Mouse (Mus musculus): ENCODE data around the gene Adamts17. TPM values are rescaled to one million over a fixed set of nuclear protein-coding genes. Genes with fewer than 3 reads are reported as not detected.

Gene Adamts17
- total and polyA plus RNA-seq, 3 experiments, result not detected

DNA sequence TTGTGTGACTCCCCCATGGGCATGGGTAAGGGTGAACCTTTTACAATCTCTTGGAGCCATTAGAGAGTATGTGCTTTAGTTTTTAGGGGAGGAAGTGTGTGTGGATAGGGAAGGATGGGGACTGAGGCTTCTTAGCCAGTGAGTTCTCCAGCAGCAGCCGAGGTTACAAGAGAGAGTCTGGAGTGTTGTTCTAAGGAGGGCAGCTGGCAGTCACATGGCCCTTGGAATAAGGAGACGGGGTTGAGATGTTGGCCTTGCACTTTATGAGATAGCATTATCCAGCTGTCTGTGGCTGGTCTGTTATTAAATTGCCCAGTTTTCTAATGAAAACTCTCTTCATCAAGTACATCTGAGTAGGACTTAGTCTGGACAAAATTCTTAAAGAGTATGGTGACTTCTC lies 4.3 kb downstream of the Adamts17 start:
- DNase-seq (ENCODE audit: extremely low read depth), result no peak
- Histone ChIP-seq H3K4me2 (ENCODE audit: insufficient read depth, low read depth, poor library complexity, severe bottlenecking) (no peak overlapping the region), H3K27ac (ENCODE audit: insufficient read depth, low read depth) (no peak overlapping the region), H3K27me3 (replicated peaks) (peaks cover 70% of the 10 kb centered on the region), H3K9ac (ENCODE audit: insufficient read depth, low read depth) (no peak overlapping the region), H3K4me3 (replicated peaks in 1 of 3; ENCODE audit: low read depth in 2 of 3, low read length in 2 of 3, poor library complexity in 1 of 3) (no peak overlapping the region), H3K4me1 (ENCODE audit: control insufficient read depth in 1 of 2, insufficient read depth in 2 of 2) (peaks cover 0 to 7% of the 10 kb centered on the region in 2 experiments; a peak in 1 of 4 replicates), H3K79me2 (replicated peaks; ENCODE audit: control insufficient read depth, extremely low read depth, insufficient read depth, poor library complexity, severe bottlenecking) (no peaks in the 10 kb centered on the region), H3K36me3 (replicated peaks in 1 of 2; ENCODE audit: control insufficient read depth in 1 of 2, insufficient read depth in 1 of 2, low read length in 1 of 2) (no peaks in the 10 kb centered on the region), H3K9me3 (replicated peaks; ENCODE audit: low read length) (peaks cover 9% of the 10 kb centered on the region)
- TF ChIP-seq POLR2AphosphoS2 (IDR thresholded peaks at IDR 0.05; ENCODE audit: low read depth, low read length) (no peak), MYC (IDR thresholded peaks at IDR 0.05; ENCODE audit: low read depth, low read length) (no peak), MXI1 (IDR thresholded peaks at IDR 0.05; ENCODE audit: low read depth, low read length) (no peak), USF1 (IDR thresholded peaks at IDR 0.05; ENCODE audit: low read depth, low read length) (no peak), USF2 (conservative IDR thresholded peaks at IDR 0.05; ENCODE audit: low read depth, low read length) (no peak), ZMIZ1 (IDR thresholded peaks at IDR 0.05; ENCODE audit: low read depth, low read length) (no peak), RAD21 (IDR thresholded peaks at IDR 0.05; ENCODE audit: low read depth, low read length) (no peak), MAX (IDR thresholded peaks at IDR 0.05; ENCODE audit: low read length) (no peak), HCFC1 (IDR thresholded peaks at IDR 0.05; ENCODE audit: low read depth, low read length) (no peak), ZNF384 (IDR thresholded peaks at IDR 0.05; ENCODE audit: low read depth, low read length) (no peak), TCF12 (IDR thresholded peaks at IDR 0.05; ENCODE audit: low read depth, low read length) (no peak), EP300 (IDR thresholded peaks at IDR 0.05; ENCODE audit: low read length) (no peak), NELFE (IDR thresholded peaks at IDR 0.05; ENCODE audit: low read depth, low read length) (no peak), SMC3 (IDR thresholded peaks at IDR 0.05; ENCODE audit: low read depth, low read length) (no peak)
- dilution Hi-C loops (cut with MboI; ENCODE audit: extremely low pct_ligation_motif_present, extremely low pct_unique_long_range_greater_than_20kb, low sequenced_read_pairs) (no loop called here), in situ Hi-C loops (cut with MboI; ENCODE audit: low pct_ligation_motif_present, low pct_unique_long_range_greater_than_20kb, low sequenced_read_pairs) (loop anchor here (25.0 kb wide), 1 partner anchor 368 kb away; the partner anchor contains the start of gene Lysmd4)

DNA sequence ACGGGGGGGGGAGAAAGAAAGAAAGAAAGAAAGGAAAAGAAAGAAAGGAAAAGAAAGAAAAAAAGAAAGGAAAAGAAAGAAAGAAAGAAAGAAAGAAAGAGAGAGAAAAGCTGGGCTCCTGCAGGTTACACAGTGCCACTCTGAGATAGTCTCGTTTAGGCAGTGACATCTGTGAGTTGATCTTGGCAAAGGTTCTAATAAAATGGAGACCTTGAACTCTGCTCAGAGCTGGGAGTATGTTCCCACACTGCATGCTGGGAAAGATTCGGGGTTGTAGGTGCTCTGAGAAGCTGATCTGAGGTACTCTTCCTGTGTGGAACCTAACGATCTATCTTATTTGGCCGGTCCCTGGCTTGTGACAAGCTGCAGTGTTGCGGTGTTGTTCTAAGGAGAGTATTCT lies 7.0 kb downstream of the Adamts17 start:
- Histone ChIP-seq H3K36me3 (replicated peaks in 1 of 2; ENCODE audit: control insufficient read depth in 1 of 2, insufficient read depth in 1 of 2, low read length in 1 of 2) (no peaks in the 10 kb centered on the region), H3K4me1 (ENCODE audit: control insufficient read depth in 1 of 2, insufficient read depth in 2 of 2) (no peaks in the 10 kb centered on the region), H3K9ac (ENCODE audit: insufficient read depth, low read depth) (no peak overlapping the region), H3K9me3 (replicated peaks; ENCODE audit: low read length) (no peaks in the 10 kb centered on the region), H3K4me2 (ENCODE audit: insufficient read depth, low read depth, poor library complexity, severe bottlenecking) (no peak overlapping the region), H3K27ac (ENCODE audit: insufficient read depth, low read depth) (no peak overlapping the region), H3K27me3 (replicated peaks) (peaks cover 68% of the 10 kb centered on the region), H3K79me2 (replicated peaks; ENCODE audit: control insufficient read depth, extremely low read depth, insufficient read depth, poor library complexity, severe bottlenecking) (no peaks in the 10 kb centered on the region), H3K4me3 (replicated peaks in 1 of 3; ENCODE audit: low read depth in 2 of 3, low read length in 2 of 3, poor library complexity in 1 of 3) (no peak overlapping the region)
- dilution Hi-C loops (cut with MboI; ENCODE audit: extremely low pct_ligation_motif_present, extremely low pct_unique_long_range_greater_than_20kb, low sequenced_read_pairs) (no loop called here), in situ Hi-C loops (cut with MboI; ENCODE audit: low pct_ligation_motif_present, low pct_unique_long_range_greater_than_20kb, low sequenced_read_pairs) (loop anchor here (25.0 kb wide), 1 partner anchor 366 kb away; the partner anchor contains the start of gene Lysmd4)
- TF ChIP-seq MAX (IDR thresholded peaks at IDR 0.05; ENCODE audit: low read length) (no peak), RCOR1 (conservative IDR thresholded peaks at IDR 0.05; ENCODE audit: low read depth, low read length) (no peak), POLR2AphosphoS2 (IDR thresholded peaks at IDR 0.05; ENCODE audit: low read depth, low read length) (no peak), ZNF384 (IDR thresholded peaks at IDR 0.05; ENCODE audit: low read depth, low read length) (no peak), MAZ (IDR thresholded peaks at IDR 0.05; ENCODE audit: low read depth, low read length) (no peak), EP300 (IDR thresholded peaks at IDR 0.05; ENCODE audit: low read length) (no peak), GABPA (IDR thresholded peaks at IDR 0.05; ENCODE audit: insufficient replicate concordance, low read depth, low read length) (no peak), E2F4 (IDR thresholded peaks at IDR 0.05; ENCODE audit: insufficient replicate concordance, low read depth, low read length) (no peak), BHLHE40 (IDR thresholded peaks at IDR 0.05; ENCODE audit: low read depth, low read length) (no peak), UBTF (IDR thresholded peaks at IDR 0.05; ENCODE audit: low read depth, low read length) (no peak), TCF12 (IDR thresholded peaks at IDR 0.05; ENCODE audit: low read depth, low read length) (no peak), USF2 (conservative IDR thresholded peaks at IDR 0.05; ENCODE audit: low read depth, low read length) (no peak), HCFC1 (IDR thresholded peaks at IDR 0.05; ENCODE audit: low read depth, low read length) (no peak), ETS1 (conservative IDR thresholded peaks at IDR 0.05; ENCODE audit: low read depth, low read length) (no peak), RAD21 (IDR thresholded peaks at IDR 0.05; ENCODE audit: low read depth, low read length) (no peak)
- no peak for DNase-seq (ENCODE audit: extremely low read depth)
